In the genomic region with DNA sequence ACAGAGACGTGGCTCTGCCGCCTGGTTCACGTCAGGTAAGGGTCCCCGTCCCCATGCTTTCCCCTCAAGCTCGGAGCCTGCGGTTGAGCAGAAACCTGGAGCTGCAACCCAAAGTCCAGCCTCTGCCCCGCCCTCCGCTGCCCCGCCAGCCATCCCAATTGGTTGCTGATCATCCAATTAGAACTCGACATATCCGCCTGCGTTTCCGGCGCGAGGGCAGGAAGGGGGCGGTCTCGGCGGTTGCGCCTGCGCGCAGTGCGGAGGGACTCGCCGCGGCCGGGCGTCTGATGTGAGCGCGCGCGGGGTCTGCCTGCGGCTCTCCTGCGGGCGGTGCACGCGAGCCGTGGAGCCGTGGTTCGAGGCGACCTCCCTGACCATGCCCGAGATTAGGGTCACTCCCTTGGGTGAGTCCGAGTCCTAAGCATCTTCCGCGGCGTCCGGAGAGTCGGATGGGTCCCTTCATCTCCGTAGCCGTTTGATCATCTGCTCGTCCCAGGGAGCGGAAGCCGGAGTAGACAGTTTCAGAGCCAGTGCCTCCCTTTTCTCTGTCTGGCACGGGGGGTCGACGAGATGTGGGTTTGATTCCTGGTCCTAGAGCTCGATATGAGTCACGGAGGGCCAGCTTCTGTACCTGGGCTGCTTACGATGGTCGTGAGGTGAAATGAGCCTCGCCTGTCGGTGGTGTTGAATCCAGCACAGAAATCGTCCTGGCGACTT, we compare ENCODE assay signal across 8 mouse cellular contexts. TPM values are rescaled to one million over a fixed set of nuclear protein-coding genes. Genes with fewer than 3 reads are reported as not detected.
DNase-seq lines count a peak whose midpoint lies in the region; ATAC-seq and TF ChIP-seq lines count a peak whose summit lies in the region.

Gene Cptp (minus strand): TSS at position 124 of the 717 bp plus-strand sequence.
Gene Ints11 (plus strand): TSS at position 230 of the 717 bp plus-strand sequence.

- DNase-seq in CH12.LX (ENCODE audit: extremely low read depth), result peak; percentile 94
- DNase-seq in c-Kit-positive CD71-positive TER-119-negative erythroid progenitor cells, embryonic 14.5 days (ENCODE audit: low read depth), result peak; percentile 93
- peak; percentile 87 for DNase-seq in heart, postnatal 0 days (ENCODE audit: low spot score)
- DNase-seq in kidney, postnatal 4 days, result peak; percentile 97 to 98

- peak within 1 kb of the TSS; percentile 5; the same call in 1 of the 2 replicates for H3K27ac ChIP-seq in CH12.LX (ENCODE audit: insufficient read depth, low read depth)
- H3K27ac ChIP-seq in forebrain, embryonic 12.5 days, result peak within 1 kb of the TSS; percentile 73
- peak within 1 kb of the TSS; percentile 46; the same call in 1 of the 2 replicates for H3K27ac ChIP-seq in heart, postnatal 0 days (ENCODE audit: low read depth)
- H3K27ac ChIP-seq in liver, embryonic 16.5 days (ENCODE audit: low read length), result peak within 1 kb of the TSS; percentile 51
- peak within 1 kb of the TSS; percentile 69 for H3K27ac ChIP-seq in neural tube, embryonic 13.5 days (replicated peaks)
- H3K27ac ChIP-seq in testis, adult 2 months (ENCODE audit: control insufficient read depth, insufficient read depth, low read depth, low read length), result peak within 1 kb of the TSS; percentile 86

- no peaks in the 10 kb centered on the region for H3K9me3 ChIP-seq in CH12.LX (replicated peaks; ENCODE audit: low read length)
- no peaks in the 10 kb centered on the region for H3K9me3 ChIP-seq in forebrain, embryonic 12.5 days
- H3K9me3 ChIP-seq in heart, postnatal 0 days (replicated peaks; ENCODE audit: control insufficient read depth, low read length), result no peaks in the 10 kb centered on the region
- H3K9me3 ChIP-seq in liver, embryonic 16.5 days (replicated peaks; ENCODE audit: control insufficient read depth, low read length), result no peaks in the 10 kb centered on the region
- no peaks in the 10 kb centered on the region for H3K9me3 ChIP-seq in neural tube, embryonic 13.5 days

- peak in 1 of 2 experiments; percentile 36; a peak in 2 of 4 replicates for TF ChIP-seq CTCF in CH12.LX (conservative IDR thresholded peaks at IDR 0.05 in 1 of 2, IDR thresholded peaks at IDR 0.05 in 1 of 2; ENCODE audit: low read depth in 2 of 2, low read length in 2 of 2)
- peak; percentile 31 for TF ChIP-seq CTCF in heart, postnatal 0 days (IDR thresholded peaks at IDR 0.05; ENCODE audit: low read depth)
- TF ChIP-seq CTCF in testis, adult 2 months (IDR thresholded peaks at IDR 0.05; ENCODE audit: control insufficient read depth, insufficient read depth, insufficient replicate concordance, low read depth, low read length), result no peak

- ATAC-seq in forebrain, embryonic 12.5 days (ENCODE audit: low FRiP score), result peak; percentile 96
- ATAC-seq in heart, postnatal 0 days (ENCODE audit: insufficient read depth, low read depth), result peak; percentile 98
- ATAC-seq in liver, embryonic 16.5 days (ENCODE audit: low read depth), result peak; percentile 98
- peak; percentile 96 for ATAC-seq in neural tube, embryonic 13.5 days (ENCODE audit: low read depth)

- peak within 1 kb of the TSS; percentile 84 for H3K9ac ChIP-seq in CH12.LX (ENCODE audit: insufficient read depth, low read depth)
- peak within 1 kb of the TSS; percentile 90 for H3K9ac ChIP-seq in forebrain, embryonic 12.5 days
- H3K9ac ChIP-seq in heart, postnatal 0 days (replicated peaks; ENCODE audit: low read depth, low read length), result peak within 1 kb of the TSS; percentile 63
- peak within 1 kb of the TSS; percentile 86 for H3K9ac ChIP-seq in liver, embryonic 16.5 days (ENCODE audit: low read depth, low read length)
- H3K9ac ChIP-seq in neural tube, embryonic 13.5 days, result peak within 1 kb of the TSS; percentile 93

- H3K27me3 ChIP-seq in CH12.LX (replicated peaks), result no peaks in the 10 kb centered on the region
- no peaks in the 10 kb centered on the region for H3K27me3 ChIP-seq in forebrain, embryonic 12.5 days
- no peaks in the 10 kb centered on the region for H3K27me3 ChIP-seq in heart, postnatal 0 days (ENCODE audit: control insufficient read depth, insufficient read depth, low read length)
- no peaks in the 10 kb centered on the region for H3K27me3 ChIP-seq in liver, embryonic 16.5 days (ENCODE audit: control insufficient read depth, insufficient read depth, low read depth, low read length)
- no peaks in the 10 kb centered on the region for H3K27me3 ChIP-seq in neural tube, embryonic 13.5 days
- no peaks in the 10 kb centered on the region for H3K27me3 ChIP-seq in testis, adult 2 months (ENCODE audit: control insufficient read depth, insufficient read depth, low read length)

- peaks cover 26 to 36% of the 10 kb centered on the region in 2 experiments for H3K4me1 ChIP-seq in CH12.LX (ENCODE audit: control insufficient read depth in 1 of 2, insufficient read depth in 2 of 2)
- peaks cover 27% of the 10 kb centered on the region for H3K4me1 ChIP-seq in forebrain, embryonic 12.5 days
- peaks cover 15% of the 10 kb centered on the region for H3K4me1 ChIP-seq in heart, postnatal 0 days (ENCODE audit: control insufficient read depth, insufficient read depth)
- peaks cover 28% of the 10 kb centered on the region for H3K4me1 ChIP-seq in liver, embryonic 16.5 days (ENCODE audit: control insufficient read depth, low read depth, low read length)
- peaks cover 33% of the 10 kb centered on the region for H3K4me1 ChIP-seq in neural tube, embryonic 13.5 days (replicated peaks)
- peaks cover 12% of the 10 kb centered on the region for H3K4me1 ChIP-seq in testis, adult 2 months (ENCODE audit: control insufficient read depth, insufficient read depth, low read length)

- H3K79me2 ChIP-seq in CH12.LX (replicated peaks; ENCODE audit: control insufficient read depth, extremely low read depth, insufficient read depth, poor library complexity, severe bottlenecking), result peaks cover 31% of the 10 kb centered on the region

- peak within 1 kb of the TSS; percentile 85 to 93 (median 88) for H3K4me3 ChIP-seq in CH12.LX (replicated peaks in 1 of 3; ENCODE audit: low read depth in 2 of 3, low read length in 2 of 3, poor library complexity in 1 of 3)
- peak within 1 kb of the TSS; percentile 78 for H3K4me3 ChIP-seq in forebrain, embryonic 12.5 days (replicated peaks)
- peak within 1 kb of the TSS; percentile 75 for H3K4me3 ChIP-seq in heart, postnatal 0 days (ENCODE audit: low read depth, low read length)
- peak within 1 kb of the TSS; percentile 83 for H3K4me3 ChIP-seq in liver, embryonic 16.5 days (ENCODE audit: low read depth, low read length)
- peak within 1 kb of the TSS; percentile 77 for H3K4me3 ChIP-seq in neural tube, embryonic 13.5 days
- H3K4me3 ChIP-seq in testis, adult 2 months (ENCODE audit: control insufficient read depth, low read depth, low read length), result peak within 1 kb of the TSS; percentile 94

- H3K36me3 ChIP-seq in CH12.LX (replicated peaks in 1 of 2; ENCODE audit: control insufficient read depth in 1 of 2, insufficient read depth in 1 of 2, low read length in 1 of 2), result peaks cover 55 to 64% of the 10 kb centered on the region in 2 experiments
- peaks cover 58% of the 10 kb centered on the region for H3K36me3 ChIP-seq in forebrain, embryonic 12.5 days (replicated peaks)
- peaks cover 39% of the 10 kb centered on the region for H3K36me3 ChIP-seq in heart, postnatal 0 days (replicated peaks; ENCODE audit: control insufficient read depth, insufficient read depth, low read length)
- peaks cover 14% of the 10 kb centered on the region for H3K36me3 ChIP-seq in liver, embryonic 16.5 days (ENCODE audit: control insufficient read depth, insufficient read depth)
- peaks cover 50% of the 10 kb centered on the region for H3K36me3 ChIP-seq in neural tube, embryonic 13.5 days
- no peaks in the 10 kb centered on the region for H3K36me3 ChIP-seq in testis, adult 2 months (ENCODE audit: control insufficient read depth, insufficient read depth, low read length)

- TF ChIP-seq POLR2A in CH12.LX (IDR thresholded peaks at IDR 0.05; ENCODE audit: low read depth, low read length), result peak; percentile 90
- peak; percentile 62 for TF ChIP-seq POLR2A in testis, adult 2 months (IDR thresholded peaks at IDR 0.05; ENCODE audit: control insufficient read depth, low read depth, low read length)

- H3K4me2 ChIP-seq in CH12.LX (ENCODE audit: insufficient read depth, low read depth, poor library complexity, severe bottlenecking), result peak within 1 kb of the TSS; percentile 94
- H3K4me2 ChIP-seq in forebrain, embryonic 12.5 days, result peak within 1 kb of the TSS; percentile 91
- peak within 1 kb of the TSS; percentile 88 for H3K4me2 ChIP-seq in heart, postnatal 0 days (ENCODE audit: low read depth, low read length)
- H3K4me2 ChIP-seq in liver, embryonic 16.5 days (ENCODE audit: low read depth, low read length), result peak within 1 kb of the TSS; percentile 96
- peak within 1 kb of the TSS; percentile 99 for H3K4me2 ChIP-seq in neural tube, embryonic 13.5 days

- in situ Hi-C loops in CH12.LX (cut with MboI; ENCODE audit: low pct_ligation_motif_present, low pct_unique_long_range_greater_than_20kb, low sequenced_read_pairs), result no loop called here

- TF ChIP-seq RAD21 in CH12.LX (IDR thresholded peaks at IDR 0.05; ENCODE audit: low read depth, low read length), result peak; percentile 19

- WGBS in forebrain, embryonic 12.5 days, result under 1% methylated on average over 63 of the region's 63 CpGs
- WGBS in heart, postnatal 0 days, result under 1% methylated on average over 63 of the region's 63 CpGs
- WGBS in liver, embryonic 16.5 days (ENCODE audit: insufficient replicate concordance), result under 1% methylated on average over 63 of the region's 63 CpGs
- WGBS in neural tube, embryonic 13.5 days, result under 1% methylated on average over 63 of the region's 63 CpGs

- TF ChIP-seq EP300 in CH12.LX (IDR thresholded peaks at IDR 0.05; ENCODE audit: low read length), result no peak
- TF ChIP-seq EP300 in heart, postnatal 0 days (IDR thresholded peaks at IDR 0.05; ENCODE audit: low read depth), result no peak

- dilution Hi-C loops in CH12.LX (cut with MboI; ENCODE audit: extremely low pct_ligation_motif_present, extremely low pct_unique_long_range_greater_than_20kb, low sequenced_read_pairs), result no loop called here

RNA-seq across cellular contexts. Expression of gene Cptp, which starts in this region (rescaled TPM):
- total RNA-seq in CH12.LX (2012; rRNA removed) (12.1 and 16.2 TPM in 2 replicates), CH12.LX (2014; rRNA removed) (8.0 and 9.0 TPM in 2 replicates)
- 15.5 and 16.5 TPM in 2 replicates for polyA plus RNA-seq in CH12.LX (2012; ENCODE audit: insufficient read length, low read depth)
- 17.9 and 23.4 TPM in 2 replicates for polyA plus RNA-seq in forebrain, embryonic 12.5 days (2016; fragmentation: Nextera tagmentation; extraction: Ambion mirVana)
- 9.8 and 11.8 TPM in 2 replicates for total RNA-seq in heart, postnatal 0 days (2014; rRNA removed; ENCODE audit: low replicate concordance)
- 7.0 and 7.2 TPM in 2 replicates for polyA plus RNA-seq in heart, postnatal 0 days (2015; fragmentation: Nextera tagmentation; extraction: Ambion mirVana)
- 7.1 and 8.4 TPM in 2 replicates for polyA plus RNA-seq in liver, embryonic 16.5 days (2015; fragmentation: Nextera tagmentation; extraction: Ambion mirVana)
- 21.1 and 25.2 TPM in 2 replicates for polyA plus RNA-seq in neural tube, embryonic 13.5 days (2015; fragmentation: Nextera tagmentation; extraction: Ambion mirVana)
- 223 and 230 TPM in 2 replicates for polyA plus RNA-seq in testis, adult 2 months (2012; rRNA removed)

RNA-seq across cellular contexts. Expression of gene Ints11, which starts in this region (rescaled TPM):
- total RNA-seq in CH12.LX (2012; rRNA removed) (97.6 and 103 TPM in 2 replicates), CH12.LX (2014; rRNA removed) (83.9 and 88.9 TPM in 2 replicates)
- 72.5 and 77.1 TPM in 2 replicates for polyA plus RNA-seq in CH12.LX (2012; ENCODE audit: insufficient read length, low read depth)
- polyA plus RNA-seq in forebrain, embryonic 12.5 days (2016; fragmentation: Nextera tagmentation; extraction: Ambion mirVana), result 92.2 and 94.1 TPM in 2 replicates
- 19.0 and 25.1 TPM in 2 replicates for total RNA-seq in heart, postnatal 0 days (2014; rRNA removed; ENCODE audit: low replicate concordance)
- polyA plus RNA-seq in heart, postnatal 0 days (2015; fragmentation: Nextera tagmentation; extraction: Ambion mirVana), result 20.0 and 21.6 TPM in 2 replicates
- polyA plus RNA-seq in liver, embryonic 16.5 days (2015; fragmentation: Nextera tagmentation; extraction: Ambion mirVana), result 31.8 and 33.1 TPM in 2 replicates
- 63.7 and 69.8 TPM in 2 replicates for polyA plus RNA-seq in neural tube, embryonic 13.5 days (2015; fragmentation: Nextera tagmentation; extraction: Ambion mirVana)
- polyA plus RNA-seq in testis, adult 2 months (2012; rRNA removed), result 19.9 and 21.7 TPM in 2 replicates

Comparison
In these comparisons a context has a peak if more than half of its experiments do, and no peak if none do; other contexts are left out.
1. Peak in every context shown above with its lines: DNase-seq, ATAC-seq, H3K4me3 ChIP-seq and H3K27ac ChIP-seq.
2. H3K27ac ChIP-seq: peak in every context shown above with its lines; median percentile 86 in testis, adult 2 months; 73 in forebrain, embryonic 12.5 days; 69 in neural tube, embryonic 13.5 days; 51 in liver, embryonic 16.5 days; 46 in heart, postnatal 0 days; 5 in CH12.LX.